Mouse (Mus musculus) thymus, adult 18-20 months (tissue): ENCODE measurements around the gene Fam78a.

Experiments
- DNase-seq, 2 experiments: peaks; one replicate each; pipeline ENCODE4 v3.0.0; 2022; ENCODE audit warnings: mixed read lengths in 2 of 2

Gene Fam78a

DNA sequence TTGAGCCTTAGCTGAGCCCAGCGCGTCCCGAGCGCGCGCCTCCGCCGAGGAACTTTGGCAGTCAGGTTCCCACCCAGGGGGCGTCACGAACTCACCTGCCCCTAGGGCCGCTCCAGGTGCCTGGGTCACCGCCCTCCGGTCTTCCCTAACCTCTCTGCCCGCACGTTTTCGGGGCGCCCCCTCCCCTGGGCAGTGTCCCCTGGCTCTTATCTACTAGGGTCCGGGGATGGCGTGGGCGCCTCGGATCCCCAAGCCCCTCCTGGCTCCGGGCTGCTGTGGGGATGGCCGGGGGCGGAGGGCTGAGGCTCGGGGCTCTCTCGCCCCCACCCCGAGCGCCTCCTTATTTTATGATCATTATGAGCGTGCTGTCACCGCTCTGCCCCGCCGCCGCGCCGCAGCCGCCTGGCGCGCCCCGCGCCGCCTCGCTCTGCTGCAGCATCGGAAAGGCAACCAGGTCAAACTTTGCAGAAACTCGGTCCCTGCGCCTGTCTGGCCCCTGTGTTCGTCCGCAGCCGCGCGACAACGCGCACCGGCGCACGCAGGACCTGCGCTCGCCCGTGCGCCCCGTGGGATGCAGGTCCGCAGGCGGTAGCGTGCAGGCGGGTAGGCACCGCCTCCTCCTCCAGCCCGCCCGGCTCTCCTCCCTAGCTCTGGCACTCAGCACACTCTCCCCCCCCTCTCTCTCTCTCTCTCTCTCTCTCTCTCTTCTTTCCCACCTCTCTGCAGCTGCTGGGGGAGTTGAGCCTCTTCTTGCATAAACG, at the start of gene Fam78a:
TSS of gene Fam78a (minus strand) at position 747 of the 761 bp plus-strand sequence.
- peak; percentile 65 to 75 for DNase-seq

DNA sequence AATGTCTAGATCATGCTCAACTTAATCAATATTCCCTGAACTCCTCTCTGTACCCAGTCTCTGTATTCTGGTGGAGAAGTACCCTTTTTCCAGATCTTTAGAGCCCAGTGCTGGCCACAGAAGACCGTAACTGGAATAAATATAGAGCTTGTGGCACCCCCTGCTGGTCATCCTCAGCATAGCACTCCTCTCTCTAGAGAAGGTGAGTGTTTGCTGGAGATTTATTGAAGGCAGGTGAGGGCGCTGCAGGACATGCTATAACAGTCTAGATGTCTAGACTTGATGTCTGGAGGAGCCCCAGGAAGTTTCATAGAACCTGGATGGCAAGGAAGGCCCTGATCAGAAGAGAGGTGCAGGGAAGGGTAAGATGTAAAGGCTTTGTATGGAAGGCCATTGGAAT, 49.4 kb upstream of the Fam78a start:
- peak; percentile 73 to 84 for DNase-seq

DNA sequence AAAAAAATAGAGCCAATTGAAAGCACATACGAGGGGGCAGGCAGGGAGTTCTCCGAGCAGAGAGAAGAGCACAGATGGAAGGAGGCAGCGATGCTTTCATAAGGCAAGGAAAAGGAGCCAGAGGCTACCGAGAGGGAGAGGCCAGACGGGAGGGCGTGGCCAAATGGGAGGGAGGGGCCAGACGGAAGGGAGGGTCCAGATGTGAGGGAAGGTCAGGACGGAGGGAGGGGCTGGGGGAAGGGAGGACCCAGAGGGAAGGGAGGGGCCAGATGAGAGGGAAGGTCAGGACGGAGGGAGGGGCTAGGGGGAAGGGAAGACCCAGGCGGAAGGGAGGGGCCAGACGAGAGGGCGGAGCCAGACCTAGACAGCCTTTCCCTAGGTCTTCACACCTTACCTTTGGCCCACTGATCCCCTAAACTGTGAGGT, 47.9 kb upstream of the Fam78a start:
- peak in 1 of 2 experiments; percentile 46 for DNase-seq

DNA sequence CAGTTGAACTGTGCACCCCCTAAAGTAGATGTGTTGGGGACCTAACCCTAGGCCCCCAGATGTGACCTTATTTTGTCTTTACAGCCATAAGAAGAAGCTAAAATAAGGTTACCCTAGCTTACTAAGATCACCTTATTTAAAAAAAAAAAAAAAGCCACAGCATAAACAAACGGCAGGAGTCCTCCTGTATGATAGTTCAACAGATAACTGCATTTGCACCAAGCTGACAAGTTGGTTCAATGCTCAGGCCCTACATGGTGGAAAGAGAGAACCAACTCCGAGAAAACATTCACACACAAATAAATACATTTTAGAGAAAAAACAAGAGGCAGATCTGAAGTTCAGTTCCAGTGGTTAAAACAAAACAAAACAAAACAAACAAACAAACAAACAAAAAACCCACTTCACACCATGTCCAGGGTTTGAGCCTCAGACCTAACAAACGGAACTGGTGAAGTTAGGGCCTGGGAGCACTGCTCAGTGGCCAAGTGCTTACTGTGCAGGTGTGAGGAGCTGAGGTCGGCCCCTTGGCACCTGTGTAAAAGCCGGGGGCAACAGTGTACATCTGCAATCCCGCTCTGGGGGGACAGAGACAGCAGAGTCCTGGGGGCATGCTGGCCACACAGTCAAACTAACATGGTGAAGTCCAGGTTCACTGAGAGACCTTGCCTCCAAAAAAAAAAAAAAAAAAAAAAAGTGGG, 47.4 kb upstream of the Fam78a start:
- DNase-seq, result no peak

DNA sequence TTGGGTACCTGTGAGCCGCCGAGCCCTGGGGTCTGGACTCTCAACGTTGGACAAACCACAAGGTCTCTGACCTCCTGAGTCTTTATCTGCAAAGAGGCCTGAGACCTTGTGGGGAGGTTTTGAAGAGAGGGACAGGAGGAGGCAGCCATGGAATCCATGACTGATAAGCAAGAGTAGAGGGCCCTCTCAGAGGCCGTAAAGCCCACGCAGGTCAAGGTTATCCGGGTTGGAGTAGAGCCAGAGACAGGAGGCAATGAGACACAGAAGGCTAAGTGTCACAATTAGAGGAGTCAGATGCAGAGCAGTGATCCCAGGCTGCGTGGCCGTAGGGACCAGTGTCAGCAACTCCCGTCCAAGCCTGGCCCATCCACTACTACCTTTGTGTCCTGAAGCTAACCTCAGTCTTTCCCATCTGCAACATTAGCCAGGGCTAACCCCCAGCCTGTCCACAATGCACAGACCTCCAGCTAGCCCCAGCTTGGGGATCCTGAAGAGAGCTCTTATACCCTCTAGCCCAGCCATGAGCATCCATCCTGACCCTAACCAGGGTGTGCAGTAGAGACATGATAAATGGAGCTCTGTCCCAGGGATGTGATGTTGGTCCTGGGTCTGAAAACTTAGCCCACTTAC, 46.7 kb upstream of the Fam78a start:
- no peak for DNase-seq

DNA sequence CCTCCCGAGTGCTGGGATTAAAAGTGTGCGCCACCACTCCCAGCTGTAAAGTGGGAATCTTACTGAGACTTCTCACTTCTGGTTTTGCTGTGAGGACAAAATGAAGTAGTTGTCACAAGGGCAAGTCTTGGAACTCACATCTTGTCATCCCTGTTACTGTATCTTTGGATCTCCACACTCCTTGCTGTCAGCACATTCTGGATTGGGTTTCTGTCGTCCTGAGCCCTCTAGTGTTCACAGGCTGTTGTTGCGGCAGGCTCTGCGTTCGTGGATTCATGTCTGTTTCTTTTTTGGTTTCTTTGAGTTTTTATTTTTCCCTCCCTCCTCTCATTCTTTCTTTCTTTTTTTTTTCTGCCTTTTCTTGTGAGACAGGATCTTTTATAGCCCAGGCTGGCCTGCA, 45.8 kb upstream of the Fam78a start:
- DNase-seq, result no peak

DNA sequence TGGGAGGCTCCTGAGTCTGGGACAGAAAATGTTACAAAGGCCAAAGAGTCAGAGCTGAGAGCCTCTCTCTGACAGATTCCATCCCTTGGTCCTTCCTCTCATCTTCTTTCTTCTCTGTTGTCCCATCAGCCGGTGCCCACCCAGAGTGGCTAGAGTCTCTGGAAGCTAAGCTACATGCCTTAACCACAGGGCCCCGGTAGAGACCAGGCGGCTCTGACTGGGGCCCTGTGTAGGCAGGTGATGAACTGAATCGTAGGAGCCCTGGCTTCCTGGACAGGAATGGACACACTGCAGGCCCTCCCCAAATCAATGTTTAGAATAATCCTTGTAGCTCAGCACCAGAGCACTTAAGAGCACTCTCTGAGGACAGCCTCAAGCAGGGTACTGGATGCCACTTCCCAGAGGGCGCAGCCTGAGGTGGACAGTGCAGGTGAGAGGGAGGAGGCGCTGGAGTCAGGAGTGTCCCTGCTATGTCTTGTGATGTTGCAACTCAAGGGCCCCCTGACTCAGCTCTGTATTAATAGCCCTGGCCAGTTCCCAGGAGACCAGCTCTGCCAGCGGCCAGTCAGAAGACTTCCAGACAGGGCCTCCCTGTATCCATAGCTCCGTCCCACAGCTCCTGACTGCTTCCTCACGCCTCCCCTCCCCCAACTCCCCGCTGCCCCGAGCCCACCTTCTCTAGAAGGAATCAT, 44.9 kb upstream of the Fam78a start:
- no peak for DNase-seq

DNA sequence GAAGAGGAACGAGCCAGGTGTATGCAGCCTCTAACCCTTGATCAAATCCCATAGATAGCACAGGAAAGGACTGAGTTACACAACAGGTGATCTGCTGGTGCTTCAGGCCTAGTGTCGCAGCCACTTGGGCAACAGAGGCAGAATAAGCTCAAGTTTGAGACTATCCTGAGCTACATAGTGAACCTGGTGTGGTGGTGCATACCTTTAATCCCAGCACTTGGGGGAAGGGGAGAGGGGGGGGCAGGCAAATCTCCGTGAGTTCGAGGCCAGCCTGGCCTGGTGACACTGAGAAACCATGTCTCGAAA, 43.8 kb upstream of the Fam78a start:
- no peak for DNase-seq

DNA sequence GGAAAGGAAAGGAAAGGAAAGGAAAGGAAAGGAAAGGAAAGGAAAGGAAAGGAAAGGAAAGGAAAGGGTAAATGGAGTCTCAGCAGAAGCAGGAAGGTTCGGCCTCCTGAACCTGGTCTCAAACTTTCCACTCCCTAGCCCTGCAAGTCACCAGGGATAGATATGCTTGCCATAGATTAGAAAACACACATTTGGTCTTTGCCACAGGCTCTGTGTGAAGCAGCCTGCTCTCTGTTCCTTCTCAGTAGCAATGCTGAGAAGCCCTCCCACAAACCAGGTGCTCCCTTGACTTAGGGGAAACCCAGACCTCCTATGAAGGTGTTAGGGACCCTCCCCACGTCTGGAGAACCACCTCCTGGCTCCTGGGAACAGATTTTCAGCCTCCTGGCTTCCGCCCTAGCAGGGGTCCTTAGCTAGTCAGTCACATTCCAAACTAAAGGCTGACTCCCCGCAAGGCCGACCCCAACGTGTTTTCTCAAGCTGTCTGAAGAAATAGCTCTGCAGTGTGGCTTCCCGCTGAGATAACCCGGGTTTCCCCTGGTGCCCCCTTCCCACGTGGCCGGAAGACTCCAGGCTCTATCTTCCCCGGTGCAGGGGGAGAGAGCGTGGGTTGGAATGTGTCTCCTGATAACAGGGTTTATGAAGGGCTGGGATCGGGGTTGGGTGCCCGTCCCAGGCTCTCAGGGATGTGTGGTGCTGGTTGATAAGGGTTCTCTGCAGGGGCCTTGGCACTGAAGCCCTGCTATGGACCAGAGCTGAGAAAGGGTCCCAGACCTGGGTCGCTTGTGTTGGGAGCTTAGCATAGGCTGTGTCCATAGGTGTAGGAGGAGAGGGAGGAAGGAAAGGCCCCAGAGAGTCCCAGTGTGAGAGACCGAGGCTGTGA, 43.2 kb upstream of the Fam78a start:
- no peak for DNase-seq

DNA sequence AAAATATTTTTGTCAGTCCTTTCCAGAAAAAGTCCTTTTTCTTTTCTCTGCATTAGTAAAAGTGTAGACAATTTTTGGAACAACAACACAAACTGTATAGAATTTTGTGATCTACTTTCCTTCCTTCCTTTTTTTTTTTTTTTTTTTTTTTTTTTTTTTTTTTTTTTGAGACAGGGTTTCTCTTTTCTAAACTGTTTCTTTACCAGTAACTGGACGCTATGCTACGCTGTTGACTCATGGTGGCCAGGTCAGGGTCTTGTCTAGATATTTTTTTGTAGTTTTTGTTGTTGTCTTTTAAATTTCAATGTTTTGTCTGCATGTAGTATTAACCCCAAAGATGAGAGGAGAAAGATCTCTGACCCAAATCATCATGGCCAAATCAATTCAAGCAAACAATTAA, 37.1 kb upstream of the Fam78a start:
- no peak for DNase-seq

DNA sequence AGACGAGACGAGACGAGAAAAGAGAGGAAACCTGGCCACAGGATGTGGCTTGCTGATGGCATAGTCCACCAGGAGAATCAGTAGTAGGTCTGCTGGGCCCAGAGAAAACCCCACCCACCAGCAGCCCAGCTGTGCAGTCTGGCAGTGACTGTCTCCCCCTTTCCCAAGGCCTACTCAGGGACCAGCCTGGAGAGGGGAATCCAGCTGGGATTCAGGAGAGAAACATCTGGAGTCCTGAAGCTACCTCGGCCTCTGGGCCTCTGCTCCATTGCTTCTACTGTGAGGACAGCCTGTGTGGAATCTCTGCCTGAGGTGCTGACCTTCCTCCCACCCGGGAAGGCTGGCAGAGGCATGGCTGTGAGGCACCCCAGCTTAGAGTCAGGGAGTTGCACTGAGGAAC, 36.5 kb upstream of the Fam78a start:
- peak in 1 of 2 experiments; percentile 44 for DNase-seq

DNA sequence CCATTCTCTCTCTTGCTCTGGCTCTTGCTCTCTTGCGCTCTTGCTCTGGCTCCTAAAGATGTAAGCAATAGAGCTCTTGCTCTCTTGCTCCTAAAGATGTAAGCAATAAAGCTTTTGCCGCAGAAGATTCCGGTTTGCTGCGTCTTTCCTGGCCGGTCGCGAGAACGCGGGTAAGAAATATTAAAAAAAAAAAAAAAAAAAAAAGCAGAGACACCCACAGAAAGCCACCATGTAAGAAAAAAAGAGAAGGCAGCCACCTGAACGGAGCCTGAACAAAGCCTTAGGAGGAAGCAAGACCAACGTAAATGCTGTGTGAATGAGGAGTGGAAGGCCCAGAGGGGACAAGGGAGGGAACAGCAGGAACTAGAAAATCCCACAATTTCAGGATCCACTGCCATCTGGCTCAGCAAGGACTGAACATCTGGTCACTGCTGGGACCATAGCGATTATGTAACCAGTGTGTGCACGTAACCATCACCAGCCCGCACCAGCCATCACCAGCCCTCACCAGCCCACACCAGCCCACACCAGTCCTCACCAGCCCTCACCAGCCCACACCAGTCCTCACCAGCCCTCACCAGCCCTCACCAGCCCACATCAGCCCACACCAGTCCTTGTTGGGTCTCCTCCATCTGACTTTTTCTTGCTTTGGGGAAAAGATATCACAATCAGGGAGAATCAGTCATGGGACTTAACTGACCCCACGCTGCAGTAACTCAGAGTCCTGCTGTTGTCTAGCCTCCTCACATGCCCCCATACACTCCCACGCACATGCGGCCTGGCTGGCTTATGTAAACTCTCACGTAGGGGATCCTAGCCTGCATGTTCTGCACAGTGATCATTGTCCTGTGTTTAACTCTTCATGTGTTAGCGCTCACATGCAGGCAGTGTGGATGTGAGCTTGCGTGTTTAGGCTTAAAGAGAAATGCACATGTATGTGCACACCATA, 35.4 kb upstream of the Fam78a start:
- no peak for DNase-seq

DNA sequence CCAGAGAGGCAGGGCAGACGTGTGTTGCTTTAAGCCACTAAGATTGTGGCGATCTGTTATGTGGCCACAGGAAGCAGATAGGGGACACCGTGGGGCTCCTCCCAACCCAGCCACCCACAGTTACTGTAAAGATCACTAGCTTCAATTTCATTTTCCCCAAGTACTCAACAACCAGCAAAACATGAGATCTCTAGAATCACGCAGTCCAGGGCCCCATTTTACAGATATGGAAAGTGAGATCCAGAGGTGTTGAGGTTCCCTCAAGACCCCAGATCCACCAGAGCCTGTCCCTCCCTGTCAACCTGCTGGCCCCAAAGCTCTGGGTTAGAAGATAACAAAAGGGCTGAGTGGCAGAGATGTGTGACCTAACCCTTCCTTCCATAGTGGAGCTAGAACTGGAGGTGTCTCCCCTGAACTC, 31.2 kb upstream of the Fam78a start:
- DNase-seq, result no peak

DNA sequence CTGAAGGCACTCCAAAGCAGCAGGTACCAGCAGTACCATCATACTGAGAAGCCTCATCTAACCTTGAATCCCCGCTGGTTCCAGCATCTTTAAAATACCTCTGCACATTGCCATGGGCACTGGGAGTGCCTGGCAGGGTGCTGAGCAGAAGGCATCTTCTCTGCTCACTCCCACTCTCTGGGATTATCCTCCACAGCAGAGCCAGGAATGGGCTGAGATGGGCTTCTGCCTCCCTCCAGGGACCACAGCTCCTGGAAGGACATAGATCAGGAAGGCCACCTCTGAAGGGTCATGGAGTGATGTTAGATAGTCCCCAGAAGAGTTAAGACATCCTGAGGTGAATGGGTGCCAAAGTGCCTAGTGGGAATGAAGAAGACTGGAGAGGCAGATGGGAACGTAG, 27.9 kb upstream of the Fam78a start:
- DNase-seq, result no peak

DNA sequence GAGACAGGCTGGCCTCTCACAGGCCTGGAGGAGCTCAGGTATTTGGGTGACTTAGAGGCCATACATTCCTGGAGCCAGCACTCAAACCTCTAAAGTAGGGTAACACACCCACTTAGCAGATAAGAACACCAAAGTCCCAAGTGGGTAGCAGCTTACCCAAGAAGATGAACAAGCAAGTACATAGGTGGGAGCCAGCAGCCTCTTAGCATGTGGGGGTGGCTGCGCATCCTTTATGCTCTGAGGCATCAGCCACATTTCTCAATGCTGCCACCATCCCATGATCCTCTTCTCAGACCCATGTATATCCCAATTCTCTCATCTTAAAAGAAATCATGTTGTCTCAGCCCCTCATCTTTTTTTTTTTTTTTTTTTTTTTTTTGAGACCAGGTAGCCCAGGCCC, 26.6 kb upstream of the Fam78a start:
- no peak for DNase-seq

DNA sequence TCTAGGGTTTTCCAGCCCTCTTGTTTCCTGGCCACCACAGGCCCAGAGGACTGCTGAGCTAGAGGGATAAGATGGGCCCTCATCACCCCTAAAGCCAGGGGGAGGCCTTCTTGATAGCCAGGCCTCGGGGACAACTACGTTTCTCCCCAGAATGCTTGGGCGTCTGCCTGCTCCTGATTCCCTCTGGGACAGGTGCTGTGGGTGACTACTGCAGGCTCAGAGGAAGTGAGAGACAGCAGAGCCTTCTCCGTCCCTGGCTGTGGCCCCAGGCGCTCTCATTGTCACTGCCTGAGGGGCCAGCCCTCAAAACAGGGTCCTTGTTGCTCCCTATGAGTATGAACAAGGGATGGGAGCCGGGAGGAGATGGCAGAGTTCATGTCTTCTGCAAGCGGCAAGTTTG, 21.3 kb upstream of the Fam78a start:
- no peak for DNase-seq

DNA sequence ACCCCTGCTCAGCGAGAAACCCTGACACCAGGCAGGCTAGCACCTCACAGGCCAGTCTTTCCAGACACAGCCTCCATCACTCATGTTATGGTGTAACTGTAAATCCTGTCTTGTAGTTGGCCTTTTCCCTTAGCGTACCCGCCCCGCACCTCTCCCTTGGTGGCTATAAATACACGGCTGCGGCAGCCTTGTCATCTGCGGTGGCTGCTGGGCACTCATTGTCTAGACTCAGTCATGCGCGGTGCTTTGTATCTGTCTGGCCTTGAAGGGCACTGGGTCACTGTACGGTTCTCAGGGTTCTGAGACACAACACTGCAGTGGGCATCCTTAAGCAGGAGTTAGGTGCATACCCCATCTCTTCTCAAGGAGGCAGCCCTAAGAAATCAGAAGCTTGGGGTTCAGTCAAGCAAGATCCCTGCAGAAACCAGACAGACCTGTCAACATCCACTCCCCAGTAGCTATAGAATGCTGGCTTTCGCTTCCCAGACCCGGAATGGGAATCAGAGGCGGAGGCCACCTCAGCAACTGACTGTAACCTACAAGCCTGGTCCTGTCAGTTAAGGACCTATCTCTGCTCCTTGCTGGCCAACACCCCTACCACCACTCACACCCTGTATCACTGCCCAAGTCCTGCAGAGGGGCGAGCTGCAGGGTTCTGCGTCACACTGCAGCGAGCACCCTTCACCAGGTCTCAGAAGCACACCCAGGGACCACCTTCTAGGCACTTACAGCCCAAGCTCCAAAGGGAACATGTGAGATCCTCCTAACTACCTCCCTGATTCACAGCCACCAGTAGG, 20.7 kb upstream of the Fam78a start:
- no peak for DNase-seq

DNA sequence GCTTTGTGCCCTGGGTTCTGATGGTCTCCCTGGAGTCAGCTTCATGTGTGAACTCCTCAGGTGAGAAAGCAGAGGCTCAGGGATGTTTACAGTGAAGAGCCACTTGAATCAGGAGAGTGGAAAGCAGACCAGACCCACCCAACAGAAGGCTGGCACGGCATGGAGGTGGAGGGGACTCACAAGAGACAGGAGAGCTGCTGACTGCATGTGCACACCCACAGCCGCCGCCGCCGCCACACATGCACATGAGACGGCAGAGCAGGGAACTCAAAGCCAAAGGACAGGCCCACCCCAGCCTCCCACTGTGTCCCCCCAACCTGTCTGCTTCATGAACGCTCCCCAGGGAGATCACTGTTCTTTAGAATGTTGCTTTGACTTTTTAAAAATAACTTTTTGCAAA, 19.5 kb upstream of the Fam78a start:
- DNase-seq, result no peak

DNA sequence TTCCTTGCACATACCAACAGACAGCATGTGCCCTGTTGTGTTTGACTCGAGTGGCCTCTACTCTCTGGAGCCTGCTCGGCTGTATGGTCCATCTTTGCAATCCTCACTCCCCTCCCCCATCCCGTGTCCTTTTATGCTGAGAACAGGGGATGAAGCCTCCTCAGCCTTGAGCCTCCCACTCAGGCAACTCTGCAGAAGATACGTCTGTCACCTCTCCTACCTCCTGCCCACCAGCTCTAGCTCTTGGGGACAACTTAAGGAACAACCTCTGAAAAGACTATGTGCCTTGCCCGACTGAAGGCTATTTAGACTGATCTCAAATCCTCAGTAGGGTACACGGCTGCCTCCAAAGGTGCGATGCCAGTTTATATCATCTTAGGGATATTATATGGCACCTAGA, 18.9 kb upstream of the Fam78a start:
- DNase-seq, result no peak

DNA sequence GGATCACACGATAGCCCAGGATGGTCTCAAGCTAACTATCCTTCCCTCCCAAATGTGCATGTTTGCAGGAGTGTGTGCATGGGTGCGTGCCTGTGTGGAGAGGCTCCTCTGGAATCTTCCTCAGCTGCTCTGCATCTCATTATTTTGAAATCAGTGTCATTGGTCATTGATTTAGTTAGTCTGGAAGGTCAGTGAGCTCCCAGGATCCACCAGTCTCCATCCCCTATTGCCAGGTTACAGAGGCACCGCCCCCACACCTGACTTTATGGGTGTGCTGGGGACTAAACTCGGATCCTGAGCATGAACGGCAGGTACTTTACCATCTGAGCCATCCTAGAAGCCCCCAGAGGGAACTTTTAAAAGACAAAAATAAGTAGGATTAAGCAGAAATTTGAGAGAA, 18.3 kb upstream of the Fam78a start:
- DNase-seq, result no peak

DNA sequence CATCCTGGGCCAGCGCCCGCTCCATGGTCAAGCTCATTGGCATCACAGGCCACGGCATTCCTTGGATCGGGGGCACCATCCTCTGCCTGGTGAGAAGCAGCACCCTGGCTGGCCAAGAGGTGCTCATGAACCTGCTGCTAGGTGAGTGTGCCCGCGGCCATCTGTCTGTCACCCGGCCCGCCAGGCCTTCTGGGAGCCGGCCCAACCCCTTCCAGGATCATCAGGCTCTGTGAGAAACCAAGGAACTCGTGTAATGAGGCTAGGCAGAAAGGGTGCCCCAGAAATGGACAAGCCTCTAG, 11.4 kb upstream of the Fam78a start:
- DNase-seq, result no peak
